In genomic region chr2:176798312-176798711, GRCm38 (mm10) we compare ENCODE assay signal across 8 mouse cellular contexts. TPM values are rescaled to one million over a fixed set of nuclear protein-coding genes. Genes with fewer than 3 reads are reported as not detected.
DNase-seq lines count a peak whose midpoint lies in the region; ATAC-seq and TF ChIP-seq lines count a peak whose summit lies in the region.
"Not testable (repeated sequence)": the region's sequence is repeated elsewhere in the genome, so short reads cannot be mapped to it uniquely, and the experiment has no call there.

Gene Gm14295 (plus strand): TSS chr2:176798612.

- ATAC-seq in forebrain, embryonic 12.5 days (ENCODE audit: low FRiP score); heart, embryonic 14.5 days (ENCODE audit: insufficient number of reproducible peaks, insufficient read depth, low FRiP score, low read depth); intestine, postnatal 0 days; liver, embryonic 14.5 days (ENCODE audit: insufficient read depth); midbrain, embryonic 14.5 days (ENCODE audit: low FRiP score, low TSS enrichment); stomach, embryonic 16.5 days (ENCODE audit: insufficient read depth, low FRiP score): not testable (repeated sequence)

- not testable (repeated sequence) for H3K36me3 ChIP-seq in forebrain, embryonic 12.5 days (replicated peaks); heart, embryonic 14.5 days (ENCODE audit: control insufficient read depth, insufficient read depth, low read length); intestine, postnatal 0 days (ENCODE audit: control insufficient read depth, insufficient read depth); liver, embryonic 14.5 days (replicated peaks; ENCODE audit: control insufficient read depth, insufficient read depth, low read depth); midbrain, embryonic 14.5 days (ENCODE audit: control insufficient read depth, insufficient read depth, low read length); stomach, embryonic 16.5 days (ENCODE audit: control insufficient read depth, insufficient read depth, low read length)

- TF ChIP-seq CTCF in intestine, postnatal 0 days (IDR thresholded peaks at IDR 0.05; ENCODE audit: low read depth); liver, embryonic 14.5 days (IDR thresholded peaks at IDR 0.05; ENCODE audit: low read depth): not testable (repeated sequence)

- no CpG with 5 or more reads among the region's 6 CpGs for WGBS in forebrain, embryonic 12.5 days
- WGBS in heart, embryonic 14.5 days: no CpG with 5 or more reads among the region's 6 CpGs
- WGBS in intestine, postnatal 0 days: no CpG with 5 or more reads among the region's 6 CpGs
- no CpG with 5 or more reads among the region's 6 CpGs for WGBS in liver, embryonic 14.5 days (ENCODE audit: insufficient replicate concordance)
- no CpG with 5 or more reads among the region's 6 CpGs for WGBS in midbrain, embryonic 14.5 days
- WGBS in stomach, embryonic 16.5 days: no CpG with 5 or more reads among the region's 6 CpGs

- not testable (repeated sequence) for H3K9me3 ChIP-seq in forebrain, embryonic 12.5 days; heart, embryonic 14.5 days (ENCODE audit: control insufficient read depth, low read length); intestine, postnatal 0 days (ENCODE audit: control insufficient read depth); liver, embryonic 14.5 days (ENCODE audit: control insufficient read depth, low read length); midbrain, embryonic 14.5 days (ENCODE audit: control insufficient read depth, low read length); stomach, embryonic 16.5 days (replicated peaks; ENCODE audit: control insufficient read depth, low read length)

- not testable (repeated sequence) for DNase-seq in adrenal gland, postnatal 25 days; left cerebral cortex, adult 8-10 months (ENCODE audit: low spot score in 2 of 2); liver, embryonic 14.5 days (ENCODE audit: low read depth in 3 of 3, low spot score in 3 of 3); midbrain, embryonic 14.5 days

- H3K27ac ChIP-seq in forebrain, embryonic 12.5 days; heart, embryonic 14.5 days (replicated peaks in 1 of 2; ENCODE audit: control insufficient read depth in 1 of 2, insufficient read depth in 1 of 2, low read depth in 2 of 2, low read length in 2 of 2); intestine, postnatal 0 days (ENCODE audit: low read depth, low read length); liver, embryonic 14.5 days; midbrain, embryonic 14.5 days (replicated peaks; ENCODE audit: low read depth, low read length); stomach, embryonic 16.5 days (ENCODE audit: low read length): not testable (repeated sequence)

- H3K4me2 ChIP-seq in forebrain, embryonic 12.5 days: peak within 1 kb of the TSS; percentile 46
- H3K4me2 ChIP-seq in heart, embryonic 14.5 days (ENCODE audit: low read length): peak within 1 kb of the TSS; percentile 38
- peak within 1 kb of the TSS; percentile 58 for H3K4me2 ChIP-seq in intestine, postnatal 0 days (replicated peaks; ENCODE audit: low read depth)
- 0 out of 2 replicates have a peak within 1 kb of the TSS, but pooled peaks have one; percentile 29 for H3K4me2 ChIP-seq in liver, embryonic 14.5 days (ENCODE audit: low read depth)
- H3K4me2 ChIP-seq in midbrain, embryonic 14.5 days (ENCODE audit: low read length): peak within 1 kb of the TSS; percentile 33
- H3K4me2 ChIP-seq in stomach, embryonic 16.5 days (ENCODE audit: low read depth, low read length): 0 out of 2 replicates have a peak within 1 kb of the TSS, but pooled peaks have one; percentile 31

- TF ChIP-seq EP300 in liver, embryonic 14.5 days (IDR thresholded peaks at IDR 0.05; ENCODE audit: low read depth): not testable (repeated sequence)

- H3K27me3 ChIP-seq in forebrain, embryonic 12.5 days; heart, embryonic 14.5 days (ENCODE audit: control insufficient read depth, insufficient read depth, low read length); intestine, postnatal 0 days (replicated peaks; ENCODE audit: control insufficient read depth, insufficient read depth, low read length); liver, embryonic 14.5 days (ENCODE audit: control insufficient read depth, insufficient read depth, low read length); midbrain, embryonic 14.5 days (ENCODE audit: control insufficient read depth, insufficient read depth, low read length); stomach, embryonic 16.5 days (ENCODE audit: control insufficient read depth, insufficient read depth, low read length): not testable (repeated sequence)

- H3K4me1 ChIP-seq in forebrain, embryonic 12.5 days; heart, embryonic 14.5 days (ENCODE audit: control insufficient read depth in 2 of 2, insufficient read depth in 2 of 2, low read length in 2 of 2); intestine, postnatal 0 days (replicated peaks; ENCODE audit: control insufficient read depth, insufficient read depth, low read length); liver, embryonic 14.5 days (replicated peaks; ENCODE audit: control insufficient read depth in 2 of 2, insufficient read depth in 2 of 2, low read length in 1 of 2); midbrain, embryonic 14.5 days (ENCODE audit: control insufficient read depth, insufficient read depth, low read length); stomach, embryonic 16.5 days (ENCODE audit: control insufficient read depth, insufficient read depth, low read length): not testable (repeated sequence)

- H3K9ac ChIP-seq in forebrain, embryonic 12.5 days: peak within 1 kb of the TSS; percentile 44; the same call in 1 of the 2 replicates
- peak within 1 kb of the TSS; percentile 55; the same call in 1 of the 2 replicates for H3K9ac ChIP-seq in heart, embryonic 14.5 days (ENCODE audit: low read length)
- H3K9ac ChIP-seq in intestine, postnatal 0 days (ENCODE audit: low read depth, low read length); liver, embryonic 14.5 days (replicated peaks); midbrain, embryonic 14.5 days (replicated peaks; ENCODE audit: low read length): not testable (repeated sequence)
- peak within 1 kb of the TSS; percentile 60 for H3K9ac ChIP-seq in stomach, embryonic 16.5 days (ENCODE audit: low read length)

- peak within 1 kb of the TSS; percentile 43 for H3K4me3 ChIP-seq in forebrain, embryonic 12.5 days (replicated peaks)
- H3K4me3 ChIP-seq in heart, embryonic 14.5 days (ENCODE audit: control insufficient read depth in 1 of 2, insufficient read depth in 1 of 2, low read depth in 1 of 2, low read length in 2 of 2): peak within 1 kb of the TSS; percentile 40 to 59
- peak within 1 kb of the TSS; percentile 29 for H3K4me3 ChIP-seq in intestine, postnatal 0 days (ENCODE audit: low read depth, low read length)
- H3K4me3 ChIP-seq in liver, embryonic 14.5 days (ENCODE audit: insufficient read depth in 1 of 2, low read depth in 2 of 2, low read length in 2 of 2): peak within 1 kb of the TSS; percentile 46 to 49
- peak within 1 kb of the TSS; percentile 35 for H3K4me3 ChIP-seq in midbrain, embryonic 14.5 days (replicated peaks; ENCODE audit: low read depth, low read length)
- peak within 1 kb of the TSS; percentile 46 for H3K4me3 ChIP-seq in stomach, embryonic 16.5 days (replicated peaks; ENCODE audit: low read length)

RNA-seq across cellular contexts. Expression of gene Gm14295, which starts in this region (rescaled TPM):
- total RNA-seq in adrenal gland, postnatal 25 days (2021): 6.5 and 12.8 TPM in 2 replicates
- polyA plus RNA-seq in forebrain, embryonic 12.5 days (2016; fragmentation: Nextera tagmentation; extraction: Ambion mirVana): 9.1 and 12.1 TPM in 2 replicates
- 16.5 and 20.6 TPM in 2 replicates for polyA plus RNA-seq in heart, embryonic 14.5 days (2014; fragmentation: Nextera tagmentation; extraction: Ambion mirVana)
- 9.4 and 13.4 TPM in 2 replicates for polyA plus RNA-seq in intestine, postnatal 0 days (2015; fragmentation: Nextera tagmentation; extraction: Ambion mirVana)
- 10 to 100 TPM; 18.7 to 32.5 (median 21.5) TPM for total RNA-seq in left cerebral cortex, adult 8-10 months (2022)
- polyA plus RNA-seq in liver, embryonic 14.5 days (2012; rRNA removed): 1.1 and 2.4 TPM in 2 replicates
- 2.7 and 3.9 TPM in 2 replicates for polyA plus RNA-seq in liver, embryonic 14.5 days (2014; fragmentation: Nextera tagmentation; extraction: Ambion mirVana)
- polyA plus RNA-seq in midbrain, embryonic 14.5 days (2014; fragmentation: Nextera tagmentation; extraction: Ambion mirVana): 8.0 and 9.4 TPM in 2 replicates
- 13.1 and 17.1 TPM in 2 replicates for polyA plus RNA-seq in stomach, embryonic 16.5 days (2015; fragmentation: Nextera tagmentation; extraction: Ambion mirVana)
